Mouse (Mus musculus) lung, postnatal 10 days (tissue): ENCODE data around the gene Slc29a1.

Source experiments
- DNase-seq: peaks from one replicate; pipeline ENCODE4 v3.0.0; 2021

Slc29a1 gene

GRCm38 (mm10) chr17:45548541-45549512 is 50.6 kb downstream of the Slc29a1 start:
- DNase-seq = peak; percentile 8

- no peak for DNase-seq
Observed at GRCm38 (mm10) chr17:45547461-45548190, 51.8 kb downstream of the Slc29a1 start.

- no peak for DNase-seq
Observed at GRCm38 (mm10) chr17:45546941-45547340, 52.5 kb downstream of the Slc29a1 start.

GRCm38 (mm10) chr17:45545278-45545961 is 54.0 kb downstream of the Slc29a1 start:
- DNase-seq = no peak

- DNase-seq = no peak
Observed at GRCm38 (mm10) chr17:45544873-45545277, 54.5 kb downstream of the Slc29a1 start.

GRCm38 (mm10) chr17:45544001-45544872 is 55.2 kb downstream of the Slc29a1 start:
- DNase-seq = no peak

- no peak for DNase-seq
Observed at GRCm38 (mm10) chr17:45543115-45543514, 56.3 kb downstream of the Slc29a1 start.

GRCm38 (mm10) chr17:45542705-45543104 is 56.7 kb downstream of the Slc29a1 start:
- DNase-seq = no peak

GRCm38 (mm10) chr17:45542129-45542528 is 57.3 kb downstream of the Slc29a1 start:
- no peak for DNase-seq

GRCm38 (mm10) chr17:45539664-45540063 is 59.7 kb downstream of the Slc29a1 start:
- no peak for DNase-seq

GRCm38 (mm10) chr17:45538394-45538793 is 61.0 kb downstream of the Slc29a1 start:
- no peak for DNase-seq

GRCm38 (mm10) chr17:45536264-45536663 is 63.1 kb downstream of the Slc29a1 start:
- no peak for DNase-seq
